Mouse (Mus musculus) CH12F3 (cell line): ENCODE results near the gene Kiss1r.

Experiments
- in situ Hi-C: fragments of 300-500 bp; cut with MboI; formaldehyde crosslinking; loops from 2 replicates; pipeline ENCODE4 v1.14.3; 2020; ENCODE audit warnings: low sequenced_read_pairs

Gene Kiss1r

GRCm38 (mm10) chr10:79968181-79968580 is 51.4 kb downstream of the Kiss1r start:
- in situ Hi-C loops, result no loop called here

- in situ Hi-C loops, result no loop called here
Measured at GRCm38 (mm10) chr10:79969124-79969568, 52.4 kb downstream of the Kiss1r start.

GRCm38 (mm10) chr10:79970415-79971182 is 53.8 kb downstream of the Kiss1r start, which contains the start of gene Grin3b:
TSS of gene Grin3b (plus strand) at chr10:79970715.
- in situ Hi-C loops, result no loop called here

GRCm38 (mm10) chr10:79971183-79971497 is 54.4 kb downstream of the Kiss1r start:
- in situ Hi-C loops, result no loop called here
